Mouse (Mus musculus): Measurements from ENCODE around the gene Dlx6.

DNA sequence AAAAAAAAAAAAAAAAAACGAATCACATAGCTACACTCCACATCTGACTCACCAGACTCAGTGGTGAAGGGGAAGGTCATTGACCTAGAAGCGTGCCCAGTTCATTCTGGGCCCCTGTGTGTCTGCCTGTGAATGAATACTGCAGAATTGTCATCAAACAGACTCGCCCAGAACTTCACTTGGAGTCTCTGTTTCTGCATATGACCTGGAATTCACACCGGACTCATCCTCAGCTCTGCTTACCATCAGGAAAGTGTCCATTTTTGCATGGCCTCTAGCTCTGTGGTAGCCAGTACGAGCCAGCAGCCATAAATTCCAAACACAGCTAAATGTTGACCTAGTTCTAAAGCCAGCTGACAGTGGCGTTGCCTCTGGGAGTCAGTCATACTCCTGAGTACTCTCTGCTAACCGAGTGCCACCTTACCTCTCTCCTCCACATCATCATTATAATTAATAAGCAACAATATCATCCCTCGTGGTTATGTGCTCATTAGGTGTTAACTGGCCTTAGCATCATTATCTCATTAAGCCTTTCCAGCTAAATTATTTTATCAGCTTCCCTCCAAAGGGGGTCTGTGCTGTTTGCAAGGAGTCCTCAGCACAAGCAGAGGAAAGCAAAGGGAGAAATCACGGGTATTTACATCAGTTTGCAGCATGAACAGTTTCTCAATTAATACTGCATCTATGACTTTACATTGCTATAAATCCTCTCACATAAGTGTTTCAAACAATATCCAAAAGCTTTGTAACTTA lies 44.9 kb upstream of the Dlx6 start:
- TF ChIP-seq CTCF (IDR thresholded peaks at IDR 0.05; ENCODE audit: low read depth, low read length) (no peak), POLR2A (IDR thresholded peaks at IDR 0.05; ENCODE audit: borderline replicate concordance, low read depth, low read length) (no peak)

Measured in bone marrow macrophage, adult 2 months (primary cell).